Mouse (Mus musculus): ENCODE data around the gene Ankrd11.

DNA sequence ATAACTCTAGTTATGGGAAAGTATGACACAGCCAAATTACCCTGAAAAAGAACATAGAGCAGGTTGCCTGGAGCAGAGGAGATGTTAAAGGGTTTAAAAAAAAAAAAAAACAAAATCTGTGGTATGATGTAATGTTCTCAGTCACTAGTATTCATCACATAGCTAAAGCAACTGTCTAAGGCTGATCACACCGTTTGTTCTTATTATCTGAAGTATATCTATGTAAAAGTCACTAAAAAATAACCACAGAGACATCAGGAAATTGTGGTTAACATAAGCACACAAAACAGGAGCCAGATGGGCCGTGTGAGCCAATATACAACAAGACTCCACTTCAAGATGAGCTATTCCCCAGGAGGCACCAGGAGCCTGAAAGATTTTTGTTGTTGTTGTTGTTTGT, 41.8 kb downstream of the Ankrd11 start:
- no peak for TF ChIP-seq CTCF (IDR thresholded peaks at IDR 0.05; ENCODE audit: low read depth)
- TF ChIP-seq EP300 (IDR thresholded peaks at IDR 0.05; ENCODE audit: low read depth) = no peak

Measured in heart, postnatal 0 days (tissue).